Mouse (Mus musculus) lung, postnatal 0 days (tissue): Measurements from ENCODE around the gene Bcl2l15.
"Not testable (repeated sequence)": the region's sequence is repeated elsewhere in the genome, so short reads cannot be mapped to it uniquely, and the experiment has no call there.

Experiments used
- CTCF ChIP-seq: IDR thresholded peaks from 2 replicates; pipeline ENCODE4 v1.5.1; 2016; ENCODE audit warnings: antibody characterized with exemption, mild to moderate bottlenecking
- EP300 ChIP-seq: IDR thresholded peaks from 2 replicates; pipeline ENCODE4 v1.6.1; 2016; ENCODE audit warnings: antibody characterized with exemption, mild to moderate bottlenecking, control low read depth

GRCm38 (mm10) chr3:103792111-103792406 lies 40.3 kb upstream of the Bcl2l15 start:
- TF ChIP-seq CTCF, EP300: not testable (repeated sequence)
